Mouse (Mus musculus): ENCODE measurements around the gene Olfr549. TPM values are rescaled to one million over a fixed set of nuclear protein-coding genes. Genes with fewer than 3 reads are reported as not detected.
A peak's percentile ranks its signal among the peaks of the same experiment; 100 is the strongest.

Gene Olfr549
- not detected for total RNA-seq (2021)
- long read RNA-seq, experiment 1: 0 reads
- long read RNA-seq, experiment 2: 0 reads

- no peak for DNase-seq (ENCODE audit: low spot score in 2 of 2)
Measured at GRCm38 (mm10) chr7:102549570-102549969, at the start of gene Olfr549. Gene Olfr549, plus strand, starts transcription at chr7:102549870.

GRCm38 (mm10) chr7:102501986-102502385, 47.7 kb upstream of the Olfr549 start:
- DNase-seq (ENCODE audit: low spot score in 2 of 2): no peak

- peak; percentile 81 to 84 for DNase-seq (ENCODE audit: low spot score in 2 of 2)
Measured at GRCm38 (mm10) chr7:102506848-102507247, 42.8 kb upstream of the Olfr549 start.

- no peak for DNase-seq (ENCODE audit: low spot score in 2 of 2)
Measured at GRCm38 (mm10) chr7:102508066-102508465, 41.6 kb upstream of the Olfr549 start.

- no peak for DNase-seq (ENCODE audit: low spot score in 2 of 2)
Measured at GRCm38 (mm10) chr7:102508666-102509065, 41.0 kb upstream of the Olfr549 start.

GRCm38 (mm10) chr7:102509726-102510125, 39.9 kb upstream of the Olfr549 start:
- DNase-seq (ENCODE audit: low spot score in 2 of 2): no peak

- no peak for DNase-seq (ENCODE audit: low spot score in 2 of 2)
Measured at GRCm38 (mm10) chr7:102511927-102512326, 37.7 kb upstream of the Olfr549 start.

GRCm38 (mm10) chr7:102512814-102513435, 36.7 kb upstream of the Olfr549 start:
- DNase-seq (ENCODE audit: low spot score in 2 of 2): peak; percentile 84 to 85

GRCm38 (mm10) chr7:102514144-102514543, 35.5 kb upstream of the Olfr549 start:
- DNase-seq (ENCODE audit: low spot score in 2 of 2): no peak

- peak in 1 of 2 experiments; percentile 18 for DNase-seq (ENCODE audit: low spot score in 2 of 2)
Measured at GRCm38 (mm10) chr7:102516261-102517050, 33.2 kb upstream of the Olfr549 start.

- DNase-seq (ENCODE audit: low spot score in 2 of 2): peak; percentile 26 to 75
Measured at GRCm38 (mm10) chr7:102517051-102517335, 32.7 kb upstream of the Olfr549 start.

GRCm38 (mm10) chr7:102529052-102529451, 20.6 kb upstream of the Olfr549 start:
- no peak for DNase-seq (ENCODE audit: low spot score in 2 of 2)

- DNase-seq (ENCODE audit: low spot score in 2 of 2): no peak
Measured at GRCm38 (mm10) chr7:102534449-102534848, 15.2 kb upstream of the Olfr549 start, which contains the start of gene Olfr547. Gene Olfr547, plus strand, starts transcription at chr7:102534749.

- DNase-seq (ENCODE audit: low spot score in 2 of 2): no peak
Measured at GRCm38 (mm10) chr7:102540596-102540995, 9.1 kb upstream of the Olfr549 start, which contains the start of gene Olfr548-ps1. Gene Olfr548-ps1, plus strand, starts transcription at chr7:102540896.

GRCm38 (mm10) chr7:102541251-102541650, 8.4 kb upstream of the Olfr549 start:
- DNase-seq (ENCODE audit: low spot score in 2 of 2): no peak

- no peak for DNase-seq (ENCODE audit: low spot score in 2 of 2)
Measured at GRCm38 (mm10) chr7:102553279-102553678, 3.6 kb downstream of the Olfr549 start.

- peak in 1 of 2 experiments; percentile 55 for DNase-seq (ENCODE audit: low spot score in 2 of 2)
Measured at GRCm38 (mm10) chr7:102564999-102565997, 15.6 kb downstream of the Olfr549 start, which contains the start of gene Trim21. Gene Trim21, minus strand, starts transcription at chr7:102565486.

GRCm38 (mm10) chr7:102566219-102566618, 16.5 kb downstream of the Olfr549 start:
- DNase-seq (ENCODE audit: low spot score in 2 of 2): no peak

- no peak for DNase-seq (ENCODE audit: low spot score in 2 of 2)
Measured at GRCm38 (mm10) chr7:102571142-102571541, 21.5 kb downstream of the Olfr549 start, which contains the start of gene Olfr550. Gene Olfr550, plus strand, starts transcription at chr7:102571442.

GRCm38 (mm10) chr7:102573174-102573830, 23.6 kb downstream of the Olfr549 start:
- DNase-seq (ENCODE audit: low spot score in 2 of 2): no peak
